Mouse (Mus musculus) testis, adult 2 months (tissue): ENCODE data around the gene Nrros.

ENCODE experiments used
- CTCF ChIP-seq: fragments of 200-500 bp; IDR thresholded peaks from 2 replicates; pipeline ENCODE4 v1.5.1; 2012; ENCODE audit warnings: low read depth, mild to moderate bottlenecking, inconsistent platforms, low read length, moderate library complexity; ENCODE audit not compliant: control insufficient read depth, insufficient read depth, insufficient replicate concordance
- POLR2A ChIP-seq: fragments of 200-500 bp; IDR thresholded peaks from 2 replicates; pipeline ENCODE4 v1.6.1; 2012; ENCODE audit warnings: low read depth, mild to moderate bottlenecking, inconsistent platforms, low read length, moderate library complexity; ENCODE audit not compliant: control insufficient read depth

GRCm38 (mm10) chr16:32189109-32189508 lies 23.7 kb upstream of the Nrros start:
- no peak for TF ChIP-seq CTCF
- no peak for TF ChIP-seq POLR2A
